Mouse (Mus musculus) megakaryocyte, embryonic 14.5 days (primary cell): ENCODE measurements at regions not wholly inside any gene's neighbourhood (a gene's known extent, or its start where the extent isn't known, plus 50 kb on each side); places are given as distances from the start of the nearest gene placed in this dataset.

Experiments
- FLI1 ChIP-seq: IDR thresholded peaks from 2 replicates; pipeline ENCODE4 v1.6.1; 2012; ENCODE audit warnings: low read length, inconsistent platforms, mixed read lengths
- GATA1 ChIP-seq: IDR thresholded peaks from 3 replicates; pipeline ENCODE4 v1.6.1; 2012; ENCODE audit warnings: mixed read lengths, low read length, inconsistent platforms, borderline replicate concordance

DNA sequence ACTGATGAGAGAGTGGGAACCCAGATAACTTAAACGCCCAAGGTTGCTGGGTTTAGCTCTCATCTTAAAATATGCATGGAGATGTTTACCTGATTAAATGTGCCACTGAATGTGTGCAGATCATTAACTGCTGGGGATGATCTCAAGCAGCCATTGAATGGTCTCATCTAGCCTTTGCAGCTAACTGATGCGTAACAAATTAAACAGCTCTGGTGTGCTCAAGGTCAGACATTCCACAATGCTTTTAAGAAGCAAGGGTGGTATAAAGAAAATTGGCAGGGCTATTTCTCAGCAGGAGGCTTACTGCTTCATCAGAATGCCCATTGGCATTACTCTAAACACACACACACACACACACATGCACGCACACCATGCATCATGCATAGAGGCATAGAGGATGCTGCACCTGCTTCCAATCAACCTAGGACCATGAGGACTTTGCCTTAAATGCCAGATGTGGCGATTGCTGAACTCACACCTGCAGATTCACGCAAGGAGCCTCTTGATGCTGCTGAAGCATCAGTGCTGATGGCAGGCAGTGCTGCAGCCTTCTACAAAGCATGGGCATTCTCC, 333.4 kb downstream of the Ice1 start:
- TF ChIP-seq GATA1 = no peak
- TF ChIP-seq FLI1 = no peak
